Mouse (Mus musculus) limb, embryonic 15.5 days (tissue): ENCODE data around the gene Nr2f2. TPM values are rescaled to one million over a fixed set of nuclear protein-coding genes. Genes with fewer than 3 reads are reported as not detected.
A peak's percentile ranks its signal among the peaks of the same experiment; 100 is the strongest.

Experiments used
- ATAC-seq: fragments of 200-750 bp; cut with Nextera tagmentation; 2 replicates; pipeline ENCODE4 v1.8.0; 2017; ENCODE audit warnings: low read depth, moderate TSS enrichment; ENCODE audit not compliant: insufficient number of reproducible peaks, low FRiP score, low TSS enrichment
- H3K27ac ChIP-seq: fragments of 300-500 bp; sonication (generic); 2 replicates; pipeline ENCODE4 v1.5.1; 2015; ENCODE audit warnings: moderate library complexity, mild to moderate bottlenecking, inconsistent platforms
- H3K27me3 ChIP-seq: fragments of 300-500 bp; sonication (generic); 2 replicates; pipeline ENCODE4 v1.6.1; 2015; ENCODE audit warnings: inconsistent platforms
- H3K36me3 ChIP-seq: fragments of 300-500 bp; sonication (generic); 2 replicates; pipeline ENCODE4 v1.6.1; 2015; ENCODE audit warnings: inconsistent platforms
- H3K4me1 ChIP-seq: fragments of 300-500 bp; sonication (generic); 2 replicates; pipeline ENCODE4 v1.6.1; 2015; ENCODE audit warnings: inconsistent platforms
- H3K4me2 ChIP-seq: fragments of 300-500 bp; sonication (generic); 2 replicates; pipeline ENCODE4 v1.6.1; 2015; ENCODE audit warnings: mild to moderate bottlenecking, inconsistent platforms
- H3K4me3 ChIP-seq: fragments of 300-500 bp; sonication (generic); 2 replicates; pipeline ENCODE4 v1.5.1; 2015; ENCODE audit warnings: mild to moderate bottlenecking, inconsistent platforms
- H3K9ac ChIP-seq: fragments of 300-500 bp; sonication (generic); 2 replicates; pipeline ENCODE4 v1.6.1; 2015; ENCODE audit warnings: inconsistent platforms
- H3K9me3 ChIP-seq: fragments of 300-500 bp; sonication (generic); 2 replicates; pipeline ENCODE4 v1.6.1; 2016; ENCODE audit warnings: inconsistent platforms
- WGBS: fragments of 180-500 bp; shearing (Covaris S2); methylation state at CpG from one replicate; pipeline ENCODE4 v1.1.7; 2015; 5-methylcytosine and 5-hydroxymethylcytosine counted together
- polyA plus RNA-seq: library from polyadenylated mRNA; unstranded; fragments of >200 nt; fragmentation: Nextera tagmentation; extraction: Ambion mirVana; gene quantifications from 2 replicates; pipeline ENCODE4 v1.2.1, GENCODE M21; 2015

The Nr2f2 gene
- polyA plus RNA-seq, 1 experiment from 2014 or later: 34.7 TPM

DNA sequence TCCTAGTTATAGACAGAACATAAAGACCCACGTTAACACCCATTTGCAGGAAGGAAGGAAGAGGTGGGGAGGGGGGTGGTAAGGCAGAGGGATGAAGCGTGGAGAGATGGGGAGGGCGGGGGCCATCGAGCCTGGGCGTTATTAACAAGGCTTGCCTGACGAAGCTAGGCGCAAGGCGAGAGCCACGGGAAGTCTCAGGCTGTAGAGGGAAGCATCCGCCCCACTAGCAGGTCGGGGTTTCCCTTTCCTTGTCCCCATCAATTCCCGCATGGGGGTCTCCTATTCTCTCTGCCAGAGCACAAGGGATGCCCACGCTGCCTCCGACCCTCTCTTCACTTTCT, 18.9 kb downstream of the Nr2f2 start:
- Histone ChIP-seq H3K36me3 (no peaks in the 10 kb centered on the region), H3K4me1 (peaks cover 37% of the 10 kb centered on the region), H3K27ac (no peak overlapping the region; the same call in 1 of the 2 replicates), H3K9me3 (no peaks in the 10 kb centered on the region), H3K27me3 (peaks cover 53% of the 10 kb centered on the region), H3K4me2 (no peak overlapping the region), H3K4me3 (no peak overlapping the region), H3K9ac (no peak overlapping the region)
- WGBS: 45% methylated on average over 14 of the region's 14 CpGs
- no peak for ATAC-seq

GRCm38 (mm10) chr7:70346951-70347617, 19.5 kb downstream of the Nr2f2 start:
- H3K9me3 ChIP-seq: no peaks in the 10 kb centered on the region
- H3K4me1 ChIP-seq: peaks cover 37% of the 10 kb centered on the region
- no peak overlapping the region for H3K4me3 ChIP-seq

GRCm38 (mm10) chr7:70346010-70346536, 20.5 kb downstream of the Nr2f2 start:
- peaks cover 37% of the 10 kb centered on the region for H3K4me1 ChIP-seq

More at GRCm38 (mm10) chr7:70346951-70347617, 19.5 kb downstream of the Nr2f2 start:
- Histone ChIP-seq H3K4me2 (no peak overlapping the region), H3K27ac (no peak overlapping the region), H3K27me3 (peaks cover 53% of the 10 kb centered on the region), H3K36me3 (no peaks in the 10 kb centered on the region), H3K9ac (no peak overlapping the region)
- WGBS: 46% methylated on average over 20 of the region's 20 CpGs
- no peak for ATAC-seq

DNA sequence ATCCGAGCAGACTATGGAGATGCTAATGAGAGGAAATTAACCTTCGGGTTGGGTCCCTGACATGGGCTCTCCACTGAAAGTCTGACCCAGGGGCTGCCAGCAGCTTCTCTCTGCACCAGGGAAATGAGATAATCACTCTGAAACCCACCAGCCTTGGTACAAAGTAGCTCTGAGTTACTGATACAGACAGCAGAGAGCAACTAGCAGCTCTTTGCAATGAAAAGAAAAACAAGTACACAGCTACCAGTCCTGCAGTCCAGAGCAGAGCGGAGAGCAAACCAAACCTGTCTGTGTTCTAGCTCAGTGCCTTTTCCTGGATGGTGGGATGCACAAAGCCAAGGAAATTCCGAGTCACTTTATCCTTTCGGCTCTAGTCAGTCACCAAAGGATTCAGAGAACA, 23.1 kb downstream of the Nr2f2 start:
- H3K9me3 ChIP-seq: no peaks in the 10 kb centered on the region
- no peak overlapping the region for H3K27ac ChIP-seq
- H3K4me3 ChIP-seq: no peak overlapping the region
- no peak overlapping the region for H3K9ac ChIP-seq
- H3K36me3 ChIP-seq: no peaks in the 10 kb centered on the region
- WGBS: 61% methylated on average over 5 of the region's 5 CpGs
- ATAC-seq: no peak
- H3K27me3 ChIP-seq: peaks cover 77% of the 10 kb centered on the region
- no peak overlapping the region for H3K4me2 ChIP-seq
- peaks cover 21% of the 10 kb centered on the region for H3K4me1 ChIP-seq

More at GRCm38 (mm10) chr7:70346010-70346536, 20.5 kb downstream of the Nr2f2 start:
- WGBS: 3% methylated on average over 35 of the region's 35 CpGs
- Histone ChIP-seq H3K36me3 (no peaks in the 10 kb centered on the region), H3K4me3 (peak overlapping the region; percentile 42), H3K27ac (0 out of 2 replicates have a peak overlapping the region, but pooled peaks have one; percentile 33), H3K9ac (no peak overlapping the region), H3K9me3 (no peaks in the 10 kb centered on the region), H3K27me3 (peaks cover 56% of the 10 kb centered on the region), H3K4me2 (peak overlapping the region; percentile 87)
- ATAC-seq: peak; percentile 53

DNA sequence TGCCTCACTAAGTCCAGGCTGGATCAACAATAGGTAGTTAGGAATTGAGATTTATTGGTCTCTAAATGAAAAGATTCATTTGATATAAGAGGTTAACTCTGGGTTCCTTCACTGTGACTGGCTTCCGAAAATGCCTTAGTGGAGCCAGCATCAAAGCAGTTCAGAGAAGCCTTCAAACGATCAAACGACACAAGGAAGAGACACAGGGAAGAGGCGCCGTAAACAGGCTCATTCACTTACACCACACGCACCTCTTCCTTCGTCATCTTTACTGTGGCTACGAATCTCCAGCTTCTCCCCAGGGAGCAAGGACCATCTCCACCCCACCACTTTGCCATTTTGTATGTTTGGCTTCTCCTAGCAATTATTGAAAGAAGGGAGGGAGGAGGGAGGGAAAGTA, 23.8 kb downstream of the Nr2f2 start:
- Histone ChIP-seq H3K4me3 (no peak overlapping the region), H3K36me3 (no peaks in the 10 kb centered on the region), H3K4me1 (peaks cover 17% of the 10 kb centered on the region), H3K9me3 (no peaks in the 10 kb centered on the region), H3K27ac (no peak overlapping the region), H3K4me2 (no peak overlapping the region), H3K27me3 (peaks cover 77% of the 10 kb centered on the region), H3K9ac (no peak overlapping the region)
- WGBS: 52% methylated on average over 8 of the region's 8 CpGs
- ATAC-seq: no peak

GRCm38 (mm10) chr7:70342076-70342475, 24.5 kb downstream of the Nr2f2 start:
- Histone ChIP-seq H3K9me3 (no peaks in the 10 kb centered on the region), H3K27me3 (peaks cover 78% of the 10 kb centered on the region), H3K4me3 (no peak overlapping the region), H3K4me2 (no peak overlapping the region), H3K27ac (no peak overlapping the region), H3K9ac (no peak overlapping the region), H3K4me1 (peaks cover 18% of the 10 kb centered on the region), H3K36me3 (no peaks in the 10 kb centered on the region)
- WGBS: 58% methylated on average over 2 of the region's 2 CpGs
- ATAC-seq: no peak

DNA sequence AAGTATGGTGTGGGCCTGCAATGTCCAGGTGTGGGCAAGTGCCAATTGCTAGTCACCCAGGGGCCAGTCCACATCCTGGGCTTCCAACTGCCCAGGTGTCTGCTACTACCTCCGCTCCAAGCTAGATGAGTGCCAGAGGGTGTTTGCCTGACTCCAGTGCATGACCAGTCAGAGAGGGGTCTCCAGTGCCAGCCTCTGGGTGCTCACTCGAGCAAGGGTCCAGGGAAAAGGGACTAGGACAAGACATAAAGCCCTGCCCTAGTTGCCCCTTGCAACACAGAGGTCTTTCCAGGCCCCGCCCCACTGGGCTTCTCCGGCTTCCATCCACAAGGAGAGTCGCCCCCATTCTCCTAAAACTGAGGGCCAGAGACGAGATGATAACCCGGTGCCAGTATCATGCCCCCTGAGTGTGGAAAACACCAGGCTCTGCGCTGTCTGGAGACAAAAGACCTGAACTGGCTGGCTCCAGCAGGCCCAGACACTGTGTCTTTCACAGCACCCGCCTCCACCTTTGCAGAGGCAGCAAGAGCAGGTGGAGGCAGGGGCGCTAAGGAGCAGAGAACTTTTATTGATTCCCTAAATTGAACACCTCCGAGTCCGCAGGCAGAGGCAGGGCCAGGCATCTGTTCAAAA, 26.4 kb downstream of the Nr2f2 start:
- no peak overlapping the region for H3K4me2 ChIP-seq
- ATAC-seq: no peak
- H3K27me3 ChIP-seq: peaks cover 79% of the 10 kb centered on the region
- H3K9me3 ChIP-seq: no peaks in the 10 kb centered on the region
- peaks cover 6% of the 10 kb centered on the region for H3K4me1 ChIP-seq
- no peak overlapping the region for H3K9ac ChIP-seq
- H3K27ac ChIP-seq: no peak overlapping the region
- WGBS: 36% methylated on average over 12 of the region's 12 CpGs
- H3K36me3 ChIP-seq: no peaks in the 10 kb centered on the region
- no peak overlapping the region for H3K4me3 ChIP-seq

- 0 out of 2 replicates have a peak overlapping the region, but pooled peaks have one; percentile 33 for H3K4me2 ChIP-seq
- H3K36me3 ChIP-seq: no peaks in the 10 kb centered on the region
- no peak overlapping the region; the same call in 1 of the 2 replicates for H3K4me3 ChIP-seq
- WGBS: 40% methylated on average over 7 of the region's 7 CpGs
- H3K27ac ChIP-seq: no peak overlapping the region
- H3K9me3 ChIP-seq: no peaks in the 10 kb centered on the region
- ATAC-seq: no peak
- peaks cover 11% of the 10 kb centered on the region for H3K4me1 ChIP-seq
- peaks cover 76% of the 10 kb centered on the region for H3K27me3 ChIP-seq
- H3K9ac ChIP-seq: no peak overlapping the region
Measured at GRCm38 (mm10) chr7:70338265-70338640, 28.3 kb downstream of the Nr2f2 start.

DNA sequence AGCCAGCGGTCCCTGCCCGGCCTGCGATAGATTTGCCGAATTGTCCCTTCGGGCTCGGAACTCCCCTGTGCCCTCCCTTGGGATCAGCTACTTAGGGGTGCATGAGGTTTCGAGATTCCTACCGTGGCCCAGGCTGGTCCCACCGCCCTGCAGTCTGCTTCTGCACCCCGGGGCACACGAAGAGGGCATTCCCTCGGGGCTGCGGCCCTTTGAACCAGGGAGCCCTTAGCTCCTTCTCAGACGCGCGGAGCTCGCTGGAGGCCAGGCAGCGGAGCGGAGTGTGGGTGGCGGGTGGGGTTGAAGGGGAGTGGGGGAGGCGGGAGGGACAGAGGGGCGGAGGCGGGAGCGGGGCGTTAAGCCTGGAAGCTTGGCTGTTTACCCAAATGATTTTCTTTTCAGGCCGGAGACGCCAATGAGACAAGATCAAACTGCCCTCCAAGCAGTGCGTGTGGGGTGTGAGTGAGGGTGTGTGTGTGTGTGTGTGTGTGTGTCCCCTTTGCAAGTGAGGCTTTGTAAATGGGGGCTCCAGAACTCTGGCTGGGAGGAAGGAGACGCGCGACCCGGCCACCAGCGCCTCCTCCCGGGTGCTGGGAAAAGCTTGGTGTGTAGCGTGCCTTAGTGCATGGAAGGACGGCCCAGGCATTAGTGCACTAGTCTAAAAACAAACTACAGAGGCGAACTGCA, 28.8 kb downstream of the Nr2f2 start:
- peaks cover 78% of the 10 kb centered on the region for H3K27me3 ChIP-seq
- H3K36me3 ChIP-seq: no peaks in the 10 kb centered on the region
- H3K4me3 ChIP-seq: peak overlapping the region; percentile 5
- peak overlapping the region; percentile 33 for H3K4me2 ChIP-seq
- no peak for ATAC-seq
- no peak overlapping the region for H3K27ac ChIP-seq
- H3K9me3 ChIP-seq: no peaks in the 10 kb centered on the region
- H3K4me1 ChIP-seq: peaks cover 11% of the 10 kb centered on the region
- WGBS: 8% methylated on average over 37 of the region's 37 CpGs
- no peak overlapping the region for H3K9ac ChIP-seq

DNA sequence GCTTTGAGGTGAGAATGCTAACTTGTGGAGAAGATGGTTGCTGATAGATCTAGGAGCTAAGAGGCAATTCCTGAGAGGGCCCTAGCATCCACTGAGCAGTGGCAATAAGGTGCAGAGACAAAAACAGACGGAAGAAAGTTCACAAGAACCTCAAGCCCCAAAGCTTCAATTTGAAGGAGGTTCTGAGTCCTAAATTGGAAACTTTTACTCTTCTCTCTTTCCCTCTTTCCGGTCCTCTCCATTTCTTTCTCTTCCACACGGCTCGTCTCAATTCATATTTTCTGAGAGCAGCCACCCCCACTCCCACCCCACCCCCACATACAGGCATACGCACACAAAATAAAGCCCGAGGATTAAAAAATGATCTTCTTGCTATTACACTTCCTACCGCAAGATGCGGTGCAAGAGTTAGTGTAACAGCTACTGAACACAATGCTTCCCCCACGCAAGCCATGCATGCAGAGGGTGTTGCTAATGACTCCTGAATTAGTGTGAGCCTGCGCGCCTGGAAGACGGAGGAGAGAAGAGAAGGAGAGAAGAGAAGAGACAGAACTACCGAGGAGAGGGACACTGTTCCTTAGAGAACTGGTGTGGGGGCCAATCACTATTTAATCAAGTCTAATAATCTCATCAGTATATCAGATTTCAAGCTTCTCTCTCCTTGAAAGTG, 29.8 kb downstream of the Nr2f2 start:
- H3K4me2 ChIP-seq: no peak overlapping the region
- WGBS: 35% methylated on average over 13 of the region's 13 CpGs
- no peaks in the 10 kb centered on the region for H3K9me3 ChIP-seq
- ATAC-seq: no peak
- H3K27me3 ChIP-seq: peaks cover 88% of the 10 kb centered on the region
- no peaks in the 10 kb centered on the region for H3K36me3 ChIP-seq
- no peak overlapping the region for H3K4me3 ChIP-seq
- peaks cover 21% of the 10 kb centered on the region for H3K4me1 ChIP-seq
- H3K9ac ChIP-seq: no peak overlapping the region
- H3K27ac ChIP-seq: no peak overlapping the region

DNA sequence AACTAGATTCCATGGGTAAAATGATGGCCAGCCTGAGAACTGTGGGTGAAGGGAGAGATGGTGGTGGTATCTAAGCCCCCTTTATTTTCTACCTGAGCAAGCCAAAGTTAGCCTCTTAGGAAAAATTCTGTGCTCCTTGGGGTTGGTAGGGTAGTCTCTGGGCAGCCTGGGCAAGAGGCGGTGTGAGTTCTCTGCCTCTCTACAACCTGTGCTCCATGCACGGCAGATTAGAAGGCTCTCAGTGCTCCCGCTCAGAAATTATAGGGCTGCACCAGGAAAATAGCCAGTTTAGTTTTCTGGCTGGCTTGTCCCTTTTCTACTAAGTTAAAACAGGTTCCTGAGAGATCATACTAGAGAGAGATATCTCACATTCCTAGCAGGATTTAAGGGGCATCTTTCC, 30.4 kb downstream of the Nr2f2 start:
- H3K4me3 ChIP-seq: no peak overlapping the region
- WGBS: 63% methylated on average over 3 of the region's 3 CpGs

More for the DNA sequence above, 30.4 kb downstream of the Nr2f2 start:
- ATAC-seq: no peak
- Histone ChIP-seq H3K27ac (no peak overlapping the region), H3K9ac (no peak overlapping the region), H3K9me3 (no peaks in the 10 kb centered on the region), H3K4me2 (no peak overlapping the region), H3K4me1 (peaks cover 26% of the 10 kb centered on the region), H3K27me3 (peaks cover 91% of the 10 kb centered on the region), H3K36me3 (no peaks in the 10 kb centered on the region)
